Mouse (Mus musculus): ENCODE data around the gene Mpp4. TPM values are rescaled to one million over a fixed set of nuclear protein-coding genes. Genes with fewer than 3 reads are reported as not detected.

Mpp4 gene
- polyA plus RNA-seq, 1 experiment: 0.26 TPM

GRCm38 (mm10) chr1:59163918-59164317, 729 bp upstream of the Mpp4 start:
- Histone ChIP-seq H3K79me2 (ENCODE audit: control insufficient read depth, insufficient read depth) (no peaks in the 10 kb centered on the region), H3K4me2 (ENCODE audit: low read depth) (no peak overlapping the region), H3ac (ENCODE audit: control insufficient read depth, insufficient read length) (no peak overlapping the region), H3K36me3 (ENCODE audit: control insufficient read depth, insufficient read depth) (peaks cover 27% of the 10 kb centered on the region), H3K4me3 (no peak overlapping the region), H3K27me3 (ENCODE audit: control insufficient read depth, insufficient read depth, insufficient read length) (no peaks in the 10 kb centered on the region)
- no peak for TF ChIP-seq MAX (IDR thresholded peaks at IDR 0.05; ENCODE audit: low read depth)
- TF ChIP-seq REST (IDR thresholded peaks at IDR 0.05; ENCODE audit: insufficient read depth, insufficient read length): no peak
- no peak for TF ChIP-seq TCF12 (IDR thresholded peaks at IDR 0.05; ENCODE audit: insufficient read depth, poor library complexity, severe bottlenecking)
- no peak for TF ChIP-seq TCF3 (IDR thresholded peaks at IDR 0.05; ENCODE audit: insufficient read length, low read depth)
- no peak for TF ChIP-seq MYOD1 (IDR thresholded peaks at IDR 0.05; ENCODE audit: control insufficient read depth in 1 of 3, insufficient read length in 2 of 3, low read depth in 2 of 3)
- no peak for TF ChIP-seq CEBPB (IDR thresholded peaks at IDR 0.05; ENCODE audit: insufficient read depth, poor library complexity, severe bottlenecking)
- no peak for TF ChIP-seq POLR2A (IDR thresholded peaks at IDR 0.05; ENCODE audit: insufficient read length, low read depth)
- TF ChIP-seq SRF (IDR thresholded peaks at IDR 0.05; ENCODE audit: control insufficient read depth, insufficient read length, low read depth): no peak
- TF ChIP-seq POLR2AphosphoS2 (IDR thresholded peaks at IDR 0.05; ENCODE audit: insufficient read length, low read depth): no peak
- TF ChIP-seq MYOG (IDR thresholded peaks at IDR 0.05; ENCODE audit: control insufficient read depth in 1 of 3, insufficient read depth in 1 of 3, insufficient read length in 2 of 3, low read depth in 2 of 3): no peak
- no peak for TF ChIP-seq USF1 (IDR thresholded peaks at IDR 0.05; ENCODE audit: low read depth)
- no peak for TF ChIP-seq E2F4 (IDR thresholded peaks at IDR 0.05; ENCODE audit: insufficient read depth)

- no peak overlapping the region for H3K4me3 ChIP-seq
- H3K36me3 ChIP-seq (ENCODE audit: control insufficient read depth, insufficient read depth): peaks cover 14% of the 10 kb centered on the region
- TF ChIP-seq MYOG (IDR thresholded peaks at IDR 0.05; ENCODE audit: control insufficient read depth in 1 of 3, insufficient read depth in 1 of 3, insufficient read length in 2 of 3, low read depth in 2 of 3): no peak
- no peak for TF ChIP-seq CEBPB (IDR thresholded peaks at IDR 0.05; ENCODE audit: insufficient read depth, poor library complexity, severe bottlenecking)
- TF ChIP-seq E2F4 (IDR thresholded peaks at IDR 0.05; ENCODE audit: insufficient read depth): no peak
- TF ChIP-seq MAX (IDR thresholded peaks at IDR 0.05; ENCODE audit: low read depth): no peak
- no peak for TF ChIP-seq MYOD1 (IDR thresholded peaks at IDR 0.05; ENCODE audit: control insufficient read depth in 1 of 3, insufficient read length in 2 of 3, low read depth in 2 of 3)
- no peak for TF ChIP-seq SRF (IDR thresholded peaks at IDR 0.05; ENCODE audit: control insufficient read depth, insufficient read length, low read depth)
- no peak for TF ChIP-seq REST (IDR thresholded peaks at IDR 0.05; ENCODE audit: insufficient read depth, insufficient read length)
- TF ChIP-seq TCF12 (IDR thresholded peaks at IDR 0.05; ENCODE audit: insufficient read depth, poor library complexity, severe bottlenecking): no peak
- no peak for TF ChIP-seq POLR2AphosphoS2 (IDR thresholded peaks at IDR 0.05; ENCODE audit: insufficient read length, low read depth)
- no peak for TF ChIP-seq POLR2A (IDR thresholded peaks at IDR 0.05; ENCODE audit: insufficient read length, low read depth)
- no peak for TF ChIP-seq TCF3 (IDR thresholded peaks at IDR 0.05; ENCODE audit: insufficient read length, low read depth)
- no peak for TF ChIP-seq USF1 (IDR thresholded peaks at IDR 0.05; ENCODE audit: low read depth)
- no peak overlapping the region for H3ac ChIP-seq (ENCODE audit: control insufficient read depth, insufficient read length)
- H3K79me2 ChIP-seq (ENCODE audit: control insufficient read depth, insufficient read depth): no peaks in the 10 kb centered on the region
- H3K4me2 ChIP-seq (ENCODE audit: low read depth): peak overlapping the region; percentile 78
- H3K27me3 ChIP-seq (ENCODE audit: control insufficient read depth, insufficient read depth, insufficient read length): no peaks in the 10 kb centered on the region
These were observed 722 bp downstream of the Mpp4 start for GRCm38 (mm10) chr1:59162309-59163024.

- Histone ChIP-seq H3K79me2 (ENCODE audit: control insufficient read depth, insufficient read depth) (no peaks in the 10 kb centered on the region), H3K4me3 (no peak overlapping the region), H3K4me2 (ENCODE audit: low read depth) (peak overlapping the region; percentile 78), H3K27me3 (ENCODE audit: control insufficient read depth, insufficient read depth, insufficient read length) (no peaks in the 10 kb centered on the region), H3K36me3 (ENCODE audit: control insufficient read depth, insufficient read depth) (peaks cover 7% of the 10 kb centered on the region), H3ac (ENCODE audit: control insufficient read depth, insufficient read length) (no peak overlapping the region)
- TF ChIP-seq CEBPB (IDR thresholded peaks at IDR 0.05; ENCODE audit: insufficient read depth, poor library complexity, severe bottlenecking) (no peak), SRF (IDR thresholded peaks at IDR 0.05; ENCODE audit: control insufficient read depth, insufficient read length, low read depth) (no peak), REST (IDR thresholded peaks at IDR 0.05; ENCODE audit: insufficient read depth, insufficient read length) (no peak), E2F4 (IDR thresholded peaks at IDR 0.05; ENCODE audit: insufficient read depth) (no peak), TCF12 (IDR thresholded peaks at IDR 0.05; ENCODE audit: insufficient read depth, poor library complexity, severe bottlenecking) (no peak), MAX (IDR thresholded peaks at IDR 0.05; ENCODE audit: low read depth) (no peak), MYOD1 (IDR thresholded peaks at IDR 0.05; ENCODE audit: control insufficient read depth in 1 of 3, insufficient read length in 2 of 3, low read depth in 2 of 3) (no peak), POLR2A (IDR thresholded peaks at IDR 0.05; ENCODE audit: insufficient read length, low read depth) (no peak), TCF3 (IDR thresholded peaks at IDR 0.05; ENCODE audit: insufficient read length, low read depth) (no peak), POLR2AphosphoS2 (IDR thresholded peaks at IDR 0.05; ENCODE audit: insufficient read length, low read depth) (no peak), MYOG (IDR thresholded peaks at IDR 0.05; ENCODE audit: control insufficient read depth in 1 of 3, insufficient read depth in 1 of 3, insufficient read length in 2 of 3, low read depth in 2 of 3) (no peak), USF1 (IDR thresholded peaks at IDR 0.05; ENCODE audit: low read depth) (no peak)
These were observed 1.8 kb downstream of the Mpp4 start for GRCm38 (mm10) chr1:59161396-59161795.

DNA sequence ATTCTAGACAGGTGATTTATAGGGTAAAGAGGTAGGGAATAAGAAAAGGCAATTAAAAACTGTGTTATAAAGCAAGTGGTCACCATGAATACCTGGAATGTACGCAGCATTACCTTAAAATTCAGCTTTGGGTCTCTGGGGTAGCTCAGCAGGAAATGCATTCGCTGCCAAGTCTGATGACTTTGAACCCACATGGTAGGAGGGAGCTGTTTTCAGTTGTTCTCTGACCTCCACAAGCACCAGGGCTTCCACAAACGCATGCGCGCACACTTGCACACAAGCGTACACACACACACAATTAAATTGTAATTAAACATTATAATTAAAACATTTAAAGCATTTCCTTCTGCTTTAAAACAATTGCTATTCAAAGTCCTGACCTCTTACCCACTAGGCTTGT, 2.3 kb downstream of the Mpp4 start:
- Histone ChIP-seq H3K79me2 (ENCODE audit: control insufficient read depth, insufficient read depth) (no peaks in the 10 kb centered on the region), H3K27me3 (ENCODE audit: control insufficient read depth, insufficient read depth, insufficient read length) (no peaks in the 10 kb centered on the region), H3ac (ENCODE audit: control insufficient read depth, insufficient read length) (no peak overlapping the region), H3K4me2 (ENCODE audit: low read depth) (no peak overlapping the region), H3K4me3 (no peak overlapping the region), H3K36me3 (ENCODE audit: control insufficient read depth, insufficient read depth) (peaks cover 2% of the 10 kb centered on the region)
- no peak for TF ChIP-seq POLR2A (IDR thresholded peaks at IDR 0.05; ENCODE audit: insufficient read length, low read depth)

GRCm38 (mm10) chr1:59159136-59159535, 4.1 kb downstream of the Mpp4 start:
- H3ac ChIP-seq (ENCODE audit: control insufficient read depth, insufficient read length): no peak overlapping the region
- H3K36me3 ChIP-seq (ENCODE audit: control insufficient read depth, insufficient read depth): no peaks in the 10 kb centered on the region
- no peak for TF ChIP-seq TCF3 (IDR thresholded peaks at IDR 0.05; ENCODE audit: insufficient read length, low read depth)
- no peak for TF ChIP-seq REST (IDR thresholded peaks at IDR 0.05; ENCODE audit: insufficient read depth, insufficient read length)
- TF ChIP-seq E2F4 (IDR thresholded peaks at IDR 0.05; ENCODE audit: insufficient read depth): no peak
- no peak for TF ChIP-seq MYOG (IDR thresholded peaks at IDR 0.05; ENCODE audit: control insufficient read depth in 1 of 3, insufficient read depth in 1 of 3, insufficient read length in 2 of 3, low read depth in 2 of 3)
- no peak for TF ChIP-seq USF1 (IDR thresholded peaks at IDR 0.05; ENCODE audit: low read depth)
- no peaks in the 10 kb centered on the region for H3K79me2 ChIP-seq (ENCODE audit: control insufficient read depth, insufficient read depth)
- H3K27me3 ChIP-seq (ENCODE audit: control insufficient read depth, insufficient read depth, insufficient read length): no peaks in the 10 kb centered on the region
- H3K4me2 ChIP-seq (ENCODE audit: low read depth): no peak overlapping the region
- H3K4me3 ChIP-seq: no peak overlapping the region
